Mouse (Mus musculus): Measurements from ENCODE around the gene Sp140. TPM values are rescaled to one million over a fixed set of nuclear protein-coding genes. Genes with fewer than 3 reads are reported as not detected.
"Not testable (repeated sequence)": the region's sequence is repeated elsewhere in the genome, so short reads cannot be mapped to it uniquely, and the experiment has no call there.

Gene Sp140
- polyA plus RNA-seq, 1 experiment: 0.20 TPM

DNA sequence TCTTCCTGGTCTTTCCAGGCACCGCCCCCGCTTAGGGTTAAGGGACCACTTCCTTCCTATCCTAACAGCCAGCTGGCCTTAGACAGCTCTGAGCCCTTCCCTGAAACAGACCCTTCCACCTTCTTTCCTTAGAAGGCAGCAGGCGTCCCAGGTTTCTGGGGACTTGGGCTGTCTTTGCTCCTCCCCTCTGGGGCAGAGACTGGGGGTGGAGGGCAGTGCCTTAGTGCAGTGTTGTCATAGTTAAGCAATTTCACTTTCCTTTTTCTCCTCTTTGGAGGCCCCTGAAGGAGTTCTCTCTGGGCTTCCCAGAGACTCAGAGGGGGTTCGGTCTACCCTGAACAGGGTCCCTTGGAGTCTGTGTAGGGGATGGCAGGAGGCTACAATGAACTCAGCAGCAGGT lies 616 bp downstream of the Sp140 start:
- H3K79me2 ChIP-seq (ENCODE audit: control insufficient read depth, insufficient read depth); H3K4me2 ChIP-seq (ENCODE audit: low read depth); H3ac ChIP-seq (ENCODE audit: control insufficient read depth, insufficient read length); H3K36me3 ChIP-seq (ENCODE audit: control insufficient read depth, insufficient read depth); H3K4me3 ChIP-seq; H3K27me3 ChIP-seq (ENCODE audit: control insufficient read depth, insufficient read depth, insufficient read length): not testable (repeated sequence)

DNA sequence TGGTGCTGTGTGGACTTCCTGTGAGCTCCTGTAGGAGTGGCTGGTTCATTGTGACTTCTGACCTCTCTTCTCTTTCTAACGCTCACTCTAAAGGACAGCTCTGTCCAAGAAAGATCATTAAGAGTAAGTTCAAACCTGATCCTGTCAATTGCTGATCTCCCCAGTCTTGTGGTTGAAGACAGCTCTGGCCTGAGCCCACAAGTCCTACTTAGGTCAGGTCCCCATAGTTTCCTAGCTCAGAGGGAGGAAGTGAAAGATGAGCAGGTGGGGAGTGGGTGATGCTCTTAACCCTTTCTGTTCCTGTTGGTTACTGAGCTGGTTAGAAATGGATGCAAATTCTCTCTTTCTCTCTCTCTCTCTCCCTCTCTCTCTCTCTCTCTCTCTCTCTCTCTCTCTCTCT lies 4.2 kb downstream of the Sp140 start:
- H3K27me3 ChIP-seq (ENCODE audit: control insufficient read depth, insufficient read depth, insufficient read length); H3K36me3 ChIP-seq (ENCODE audit: control insufficient read depth, insufficient read depth); H3ac ChIP-seq (ENCODE audit: control insufficient read depth, insufficient read length); H3K79me2 ChIP-seq (ENCODE audit: control insufficient read depth, insufficient read depth); H3K4me2 ChIP-seq (ENCODE audit: low read depth); H3K4me3 ChIP-seq: not testable (repeated sequence)

DNA sequence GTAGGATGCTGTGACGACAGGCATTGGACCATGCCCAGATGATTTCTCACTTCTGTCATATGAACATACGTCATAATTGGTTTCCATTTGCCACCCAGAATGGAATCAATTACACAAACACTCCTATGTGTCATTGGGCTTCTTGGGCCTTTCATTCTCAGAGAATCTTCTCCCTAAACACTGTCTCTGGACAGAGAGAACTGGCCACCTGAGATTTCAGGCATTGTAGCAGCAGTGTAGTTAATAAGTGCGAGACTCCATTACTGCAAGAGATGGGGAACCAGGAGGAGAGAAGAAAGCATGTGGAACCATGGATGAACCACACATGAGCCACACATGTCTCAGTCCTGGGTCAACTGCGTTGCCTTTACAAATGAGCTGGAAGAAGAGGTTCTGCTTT lies 8.2 kb downstream of the Sp140 start:
- H3ac ChIP-seq (ENCODE audit: control insufficient read depth, insufficient read length); H3K79me2 ChIP-seq (ENCODE audit: control insufficient read depth, insufficient read depth); H3K36me3 ChIP-seq (ENCODE audit: control insufficient read depth, insufficient read depth); H3K4me2 ChIP-seq (ENCODE audit: low read depth); H3K27me3 ChIP-seq (ENCODE audit: control insufficient read depth, insufficient read depth, insufficient read length); H3K4me3 ChIP-seq: not testable (repeated sequence)

DNA sequence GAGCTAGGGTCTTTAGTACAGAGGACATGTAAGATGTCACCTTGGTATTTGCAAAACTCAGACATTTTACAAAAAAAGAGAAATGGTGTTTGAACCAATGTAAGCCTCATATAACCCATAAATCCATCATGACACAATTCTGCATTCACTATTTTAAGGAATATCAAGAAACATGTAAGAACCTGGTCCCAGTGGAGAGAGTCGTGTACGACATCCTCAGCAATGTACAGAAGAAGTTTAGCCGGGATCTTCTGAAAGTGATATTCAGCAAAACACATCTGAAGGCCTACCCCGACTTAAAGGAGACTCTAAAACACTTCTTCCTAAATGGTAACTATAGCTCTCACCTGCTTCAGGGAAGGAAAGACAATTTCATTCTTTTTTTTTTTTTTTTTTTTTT lies 10.4 kb downstream of the Sp140 start:
- H3K4me2 ChIP-seq (ENCODE audit: low read depth); H3K4me3 ChIP-seq; H3K27me3 ChIP-seq (ENCODE audit: control insufficient read depth, insufficient read depth, insufficient read length); H3ac ChIP-seq (ENCODE audit: control insufficient read depth, insufficient read length); H3K79me2 ChIP-seq (ENCODE audit: control insufficient read depth, insufficient read depth); H3K36me3 ChIP-seq (ENCODE audit: control insufficient read depth, insufficient read depth): not testable (repeated sequence)

DNA sequence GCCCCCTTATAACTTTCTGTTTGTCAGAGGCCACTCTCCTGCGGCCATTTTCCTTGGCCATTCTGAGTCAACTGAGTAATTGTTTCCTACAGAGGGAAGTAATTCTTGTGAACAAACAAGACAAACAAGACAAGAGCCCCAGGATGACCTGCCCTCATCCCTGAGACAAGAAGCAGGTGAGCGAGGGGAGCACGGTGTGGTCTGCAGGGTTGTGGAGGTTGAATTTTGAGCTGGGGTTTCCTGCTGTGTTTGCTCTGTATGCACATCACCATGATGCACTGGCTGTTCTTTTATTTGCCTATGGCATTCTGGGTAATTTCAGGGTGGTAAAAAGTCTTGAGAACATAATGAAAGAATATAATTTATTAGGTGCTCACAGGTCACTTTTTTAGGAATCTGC lies 14.9 kb downstream of the Sp140 start:
- not testable (repeated sequence) for H3K36me3 ChIP-seq (ENCODE audit: control insufficient read depth, insufficient read depth); H3K27me3 ChIP-seq (ENCODE audit: control insufficient read depth, insufficient read depth, insufficient read length)

DNA sequence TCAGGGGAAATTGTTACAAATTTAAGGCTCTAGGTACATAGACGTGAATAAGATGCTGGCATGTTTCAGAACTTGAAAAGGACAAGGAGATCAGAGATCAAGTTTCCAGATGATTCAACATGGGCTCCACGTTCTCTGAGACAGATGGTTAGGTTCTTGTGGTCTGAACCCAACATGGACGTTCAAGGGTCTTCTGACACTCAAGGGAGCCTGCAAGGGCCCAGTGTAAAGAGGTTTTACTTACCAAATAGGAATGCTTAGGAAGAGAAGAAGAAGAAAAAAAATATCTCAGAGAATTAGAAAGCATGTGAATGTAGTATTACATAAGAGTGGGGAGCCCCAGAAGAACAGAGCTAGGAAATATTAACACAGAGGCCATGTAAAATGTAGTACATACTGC lies 15.6 kb downstream of the Sp140 start:
- not testable (repeated sequence) for H3ac ChIP-seq (ENCODE audit: control insufficient read depth, insufficient read length); H3K79me2 ChIP-seq (ENCODE audit: control insufficient read depth, insufficient read depth); H3K27me3 ChIP-seq (ENCODE audit: control insufficient read depth, insufficient read depth, insufficient read length); H3K4me3 ChIP-seq; H3K36me3 ChIP-seq (ENCODE audit: control insufficient read depth, insufficient read depth); H3K4me2 ChIP-seq (ENCODE audit: low read depth)

More for the DNA sequence above, 14.9 kb downstream of the Sp140 start:
- H3K4me2 ChIP-seq (ENCODE audit: low read depth); H3K4me3 ChIP-seq; H3ac ChIP-seq (ENCODE audit: control insufficient read depth, insufficient read length); H3K79me2 ChIP-seq (ENCODE audit: control insufficient read depth, insufficient read depth): not testable (repeated sequence)

DNA sequence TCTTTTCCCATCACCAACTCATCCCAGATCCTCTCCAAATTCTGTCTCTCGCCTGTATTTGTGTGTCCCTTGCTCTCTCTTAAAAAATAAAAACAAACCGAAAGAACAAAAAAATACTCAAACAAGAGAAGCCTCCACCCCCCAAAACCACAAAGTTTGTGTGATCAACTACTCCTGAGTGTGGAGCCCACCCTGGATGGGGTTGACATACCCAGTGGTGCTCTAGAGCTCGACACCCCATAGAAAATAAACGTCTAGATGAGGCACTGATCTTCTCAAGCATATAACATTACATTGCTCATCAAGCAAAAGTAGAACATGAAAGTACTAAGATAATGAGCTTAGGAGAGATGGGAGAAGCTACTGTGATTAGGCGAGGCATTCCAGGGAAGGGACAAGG lies 17.0 kb downstream of the Sp140 start:
- not testable (repeated sequence) for H3ac ChIP-seq (ENCODE audit: control insufficient read depth, insufficient read length); H3K4me2 ChIP-seq (ENCODE audit: low read depth); H3K79me2 ChIP-seq (ENCODE audit: control insufficient read depth, insufficient read depth); H3K27me3 ChIP-seq (ENCODE audit: control insufficient read depth, insufficient read depth, insufficient read length); H3K36me3 ChIP-seq (ENCODE audit: control insufficient read depth, insufficient read depth); H3K4me3 ChIP-seq

DNA sequence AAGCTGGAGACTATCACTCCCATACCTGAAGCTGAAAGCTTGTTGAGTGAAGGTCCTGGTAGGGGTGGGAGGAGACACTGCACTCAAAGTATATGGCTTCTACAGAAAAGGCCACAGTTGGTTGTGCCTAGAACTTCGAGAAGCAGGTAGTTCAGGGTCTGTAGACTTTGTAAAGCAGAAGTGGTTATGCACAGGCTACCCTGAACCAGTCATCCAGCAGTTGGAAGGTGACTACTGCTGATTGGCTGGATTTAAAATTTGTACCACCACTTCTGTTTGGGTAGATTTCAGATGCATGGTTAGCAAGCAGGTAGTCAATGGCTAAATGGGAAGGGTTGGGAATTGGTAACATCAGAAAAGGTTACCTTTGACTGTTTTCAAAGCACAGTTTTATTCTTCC lies 18.5 kb downstream of the Sp140 start:
- not testable (repeated sequence) for H3K4me2 ChIP-seq (ENCODE audit: low read depth); H3K4me3 ChIP-seq; H3ac ChIP-seq (ENCODE audit: control insufficient read depth, insufficient read length); H3K27me3 ChIP-seq (ENCODE audit: control insufficient read depth, insufficient read depth, insufficient read length); H3K79me2 ChIP-seq (ENCODE audit: control insufficient read depth, insufficient read depth); H3K36me3 ChIP-seq (ENCODE audit: control insufficient read depth, insufficient read depth)

DNA sequence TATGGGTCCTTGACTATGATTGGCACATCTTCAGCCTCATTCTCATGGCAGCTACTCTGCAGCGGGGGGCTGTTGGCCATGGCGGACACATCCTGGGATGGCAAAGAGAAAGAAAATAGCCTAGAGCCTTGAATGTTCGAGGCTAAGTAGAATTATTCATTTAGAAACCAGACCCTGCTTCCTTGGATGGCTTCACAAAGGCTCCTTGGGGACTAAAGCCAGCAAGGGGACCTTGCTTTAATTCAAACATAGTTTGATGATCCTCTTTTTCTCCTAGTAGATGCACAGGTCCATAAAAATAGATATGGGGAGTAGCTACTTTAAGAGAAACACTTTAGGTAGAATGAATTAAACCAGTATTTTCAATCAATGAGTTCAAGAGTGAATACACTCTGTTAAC lies 36.8 kb downstream of the Sp140 start:
- not testable (repeated sequence) for H3K4me2 ChIP-seq (ENCODE audit: low read depth); H3K36me3 ChIP-seq (ENCODE audit: control insufficient read depth, insufficient read depth); H3K4me3 ChIP-seq; H3K79me2 ChIP-seq (ENCODE audit: control insufficient read depth, insufficient read depth); H3K27me3 ChIP-seq (ENCODE audit: control insufficient read depth, insufficient read depth, insufficient read length); H3ac ChIP-seq (ENCODE audit: control insufficient read depth, insufficient read length)

DNA sequence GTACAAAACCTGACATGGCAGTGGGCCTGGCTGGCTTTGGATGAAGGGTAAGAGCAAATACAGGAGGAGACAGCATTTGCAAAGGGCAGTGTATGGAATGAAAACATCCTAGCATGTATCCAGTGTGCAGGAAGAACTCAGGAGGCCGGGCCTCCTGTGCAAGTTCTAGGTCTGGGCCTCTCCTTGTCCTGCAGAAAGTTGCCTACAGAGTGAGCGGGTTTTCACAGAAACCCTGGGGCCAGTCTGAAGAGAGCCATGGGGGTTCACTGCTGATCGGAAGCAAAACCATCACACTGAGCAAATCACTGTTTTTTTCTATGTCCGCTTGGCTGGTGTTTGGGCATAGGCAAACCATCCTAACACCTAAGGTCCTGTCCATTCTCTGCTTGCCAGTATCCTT lies 38.0 kb downstream of the Sp140 start:
- H3K27me3 ChIP-seq (ENCODE audit: control insufficient read depth, insufficient read depth, insufficient read length); H3K4me2 ChIP-seq (ENCODE audit: low read depth); H3K79me2 ChIP-seq (ENCODE audit: control insufficient read depth, insufficient read depth); H3K4me3 ChIP-seq; H3ac ChIP-seq (ENCODE audit: control insufficient read depth, insufficient read length); H3K36me3 ChIP-seq (ENCODE audit: control insufficient read depth, insufficient read depth): not testable (repeated sequence)

DNA sequence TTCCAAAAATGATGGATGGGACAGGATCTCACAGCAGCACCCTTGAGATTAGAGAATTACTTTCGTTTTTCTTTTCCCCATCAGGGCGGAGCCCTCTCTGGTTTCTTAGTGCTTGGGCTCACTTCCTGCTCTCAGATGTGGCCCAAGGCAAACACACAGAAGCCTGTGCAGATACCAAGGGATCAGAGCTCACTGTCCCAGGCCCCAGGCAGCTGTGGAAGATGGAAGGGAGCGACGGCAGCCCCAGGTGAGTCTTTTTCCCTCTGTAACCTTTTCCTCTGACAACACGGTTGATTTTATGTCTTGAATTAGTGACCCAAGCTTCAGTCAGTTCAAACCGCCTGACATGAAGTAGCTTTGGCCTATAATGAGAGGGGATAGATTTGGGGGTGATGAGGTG lies 49.7 kb downstream of the Sp140 start, which contains the start of gene Sp100:
Sp100 (plus strand) TSS at position 108 of the 400 bp plus-strand sequence.
- not testable (repeated sequence) for H3K36me3 ChIP-seq (ENCODE audit: control insufficient read depth, insufficient read depth); H3K79me2 ChIP-seq (ENCODE audit: control insufficient read depth, insufficient read depth); H3K4me2 ChIP-seq (ENCODE audit: low read depth); H3K4me3 ChIP-seq; H3ac ChIP-seq (ENCODE audit: control insufficient read depth, insufficient read length); H3K27me3 ChIP-seq (ENCODE audit: control insufficient read depth, insufficient read depth, insufficient read length)

DNA sequence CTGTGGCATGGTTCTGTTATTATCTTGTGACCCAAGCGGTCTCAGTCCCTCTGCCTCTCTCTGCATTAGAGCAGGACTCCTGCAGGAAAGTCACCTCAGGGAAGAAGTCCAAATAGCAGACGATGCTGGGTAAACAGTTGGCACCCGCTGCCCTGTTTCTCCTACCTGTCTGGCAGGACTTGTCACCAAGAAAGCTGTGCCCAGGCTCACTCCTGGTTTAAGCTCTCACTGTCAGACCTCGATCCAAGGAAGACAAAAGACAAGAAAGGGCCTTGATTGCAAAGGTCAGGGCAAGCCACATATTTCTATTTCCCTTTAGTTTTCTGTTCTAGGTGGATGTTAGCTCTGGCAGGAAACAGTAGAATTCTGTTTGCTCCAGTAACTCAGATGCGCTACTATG lies 50.3 kb downstream of the Sp140 start:
- not testable (repeated sequence) for H3K79me2 ChIP-seq (ENCODE audit: control insufficient read depth, insufficient read depth); H3ac ChIP-seq (ENCODE audit: control insufficient read depth, insufficient read length); H3K4me3 ChIP-seq; H3K36me3 ChIP-seq (ENCODE audit: control insufficient read depth, insufficient read depth); H3K27me3 ChIP-seq (ENCODE audit: control insufficient read depth, insufficient read depth, insufficient read length); H3K4me2 ChIP-seq (ENCODE audit: low read depth)

DNA sequence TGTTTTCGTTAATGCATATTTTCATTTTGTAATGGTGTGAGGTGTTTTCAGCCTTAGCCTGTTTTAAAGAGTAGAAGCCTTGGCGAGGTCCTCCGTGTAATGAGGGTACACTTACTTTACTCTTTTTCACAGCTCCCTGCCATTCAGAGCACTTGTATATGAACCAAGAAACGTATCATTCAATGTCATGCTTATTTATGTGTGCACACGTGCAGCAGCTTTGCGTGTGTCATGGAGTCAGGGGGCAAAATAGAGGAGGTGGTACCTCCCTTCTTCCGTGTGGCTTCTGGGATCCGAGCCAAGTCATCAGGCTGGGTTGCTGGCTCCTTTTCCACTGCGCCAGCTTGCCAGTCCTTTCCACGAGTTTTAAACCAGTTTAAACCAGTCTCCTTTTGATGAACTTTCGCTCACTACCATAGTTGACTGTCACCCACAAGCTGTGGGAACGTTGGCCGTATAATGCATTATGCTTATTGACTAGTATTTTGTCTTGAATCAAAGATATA lies 51.6 kb downstream of the Sp140 start:
- not testable (repeated sequence) for H3K4me2 ChIP-seq (ENCODE audit: low read depth); H3K36me3 ChIP-seq (ENCODE audit: control insufficient read depth, insufficient read depth); H3K79me2 ChIP-seq (ENCODE audit: control insufficient read depth, insufficient read depth); H3ac ChIP-seq (ENCODE audit: control insufficient read depth, insufficient read length); H3K4me3 ChIP-seq; H3K27me3 ChIP-seq (ENCODE audit: control insufficient read depth, insufficient read depth, insufficient read length)

DNA sequence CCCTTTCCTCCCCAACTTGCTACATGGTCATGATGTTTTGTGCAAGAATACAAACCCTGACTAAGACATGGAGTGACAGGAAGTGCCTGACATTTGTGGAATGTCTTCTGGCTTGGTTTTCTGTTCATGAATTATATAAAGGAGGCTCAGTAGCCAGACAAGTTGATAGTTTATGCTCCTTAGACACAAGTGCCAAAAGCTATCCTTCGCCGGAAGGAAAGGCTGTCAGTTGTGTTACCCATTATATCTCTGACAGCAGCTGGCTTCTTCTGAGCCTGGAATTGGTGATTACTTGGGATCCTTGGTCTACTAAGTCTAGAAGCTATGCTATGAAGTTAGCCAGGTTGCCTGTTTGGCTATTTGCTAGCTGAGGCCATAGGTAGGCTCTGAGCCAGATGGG lies 57.0 kb downstream of the Sp140 start:
- not testable (repeated sequence) for H3K27me3 ChIP-seq (ENCODE audit: control insufficient read depth, insufficient read depth, insufficient read length); H3ac ChIP-seq (ENCODE audit: control insufficient read depth, insufficient read length); H3K4me2 ChIP-seq (ENCODE audit: low read depth); H3K4me3 ChIP-seq; H3K79me2 ChIP-seq (ENCODE audit: control insufficient read depth, insufficient read depth); H3K36me3 ChIP-seq (ENCODE audit: control insufficient read depth, insufficient read depth)

Data from myocyte (in vitro differentiated cells).